Mouse (Mus musculus) frontal cortex, adult (tissue): ENCODE measurements around the gene Asb16.
A peak's percentile ranks its signal among the peaks of the same experiment; 100 is the strongest.
"Not testable (repeated sequence)": the region's sequence is repeated elsewhere in the genome, so short reads cannot be mapped to it uniquely, and the experiment has no call there.

Source experiments
- ATAC-seq: cut with Nextera tagmentation; 2 replicates; pipeline ENCODE4 v1.9.2; 2017; ENCODE audit warnings: mild to moderate bottlenecking, moderate library complexity, mixed read lengths; ENCODE audit not compliant: low TSS enrichment

The Asb16 gene

DNA sequence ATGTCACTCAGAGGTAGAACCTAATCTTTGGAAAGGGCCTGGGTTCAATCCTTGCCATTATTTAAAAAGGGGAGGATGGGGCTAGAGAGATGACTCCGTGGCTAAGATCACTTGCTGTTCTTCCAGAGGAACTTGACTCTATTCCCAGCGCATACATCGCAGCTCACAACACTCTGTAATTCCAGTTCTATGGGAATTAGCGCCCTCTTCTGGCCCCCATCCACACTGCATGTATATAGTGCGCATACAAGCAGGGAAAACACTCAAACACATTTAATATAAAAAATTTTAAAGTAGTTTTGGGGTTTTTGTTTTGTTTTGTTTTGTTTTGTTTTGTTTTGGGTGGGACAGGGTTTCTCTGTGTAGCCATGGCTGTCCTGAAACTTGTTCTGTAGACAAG is 26.7 kb upstream of the Asb16 start:
- no peak for ATAC-seq

DNA sequence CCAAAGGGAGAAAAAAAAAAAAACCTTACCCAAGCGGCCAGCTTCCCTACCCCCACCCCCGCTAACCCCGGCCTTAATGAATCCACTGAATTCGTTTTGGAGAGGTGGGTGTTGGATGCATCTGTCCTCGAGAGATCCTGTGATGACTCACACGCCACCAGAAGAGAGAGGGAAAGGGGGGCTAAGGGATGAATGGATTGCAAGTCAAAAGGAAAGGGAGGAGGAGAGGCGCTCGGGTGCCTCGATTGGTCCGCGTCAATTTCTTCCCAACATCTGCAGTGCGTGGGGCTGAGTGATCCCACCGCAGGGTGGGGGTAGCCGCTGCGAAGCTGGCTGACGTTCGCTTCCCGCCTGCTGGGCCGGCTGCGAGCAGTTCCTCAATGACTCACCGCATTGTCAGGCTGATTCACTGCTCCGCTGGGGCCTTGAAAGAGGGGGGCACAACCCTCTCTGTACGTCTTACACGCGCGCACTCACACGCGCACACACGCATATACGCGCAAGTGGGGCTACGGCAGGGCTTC is 23.6 kb upstream of the Asb16 start:
- peak; percentile 91 for ATAC-seq

DNA sequence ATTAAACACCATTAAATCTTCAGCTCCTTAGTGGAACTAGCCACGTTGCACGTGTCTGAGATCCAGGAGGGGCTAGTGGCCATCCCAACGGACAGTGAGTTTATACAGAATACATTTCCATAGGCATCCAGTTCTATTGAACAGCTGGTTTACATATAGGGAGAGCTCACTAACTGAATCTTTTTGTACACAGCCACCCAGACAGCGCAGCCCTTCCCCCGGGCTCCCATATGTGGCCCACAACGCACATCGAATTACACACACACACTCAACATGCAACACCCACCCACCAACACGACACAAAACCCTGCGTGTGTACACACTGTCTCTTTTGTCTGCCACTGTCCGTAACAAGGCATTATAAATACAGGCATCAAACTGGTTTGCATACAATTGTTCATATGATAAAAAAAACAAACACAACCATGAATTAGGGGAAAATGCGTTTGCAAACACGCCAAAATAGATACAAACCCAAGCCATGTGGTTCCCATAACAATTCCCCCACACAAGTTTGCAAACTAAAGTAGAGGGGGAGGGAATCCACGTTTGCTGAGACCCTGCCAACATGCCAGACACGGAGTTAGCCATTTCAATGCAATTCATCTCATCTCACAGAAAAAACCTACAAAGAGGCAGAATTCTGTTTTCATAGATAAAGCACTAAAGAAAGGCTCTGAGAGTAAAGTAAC is 22.8 kb upstream of the Asb16 start:
- no peak for ATAC-seq

DNA sequence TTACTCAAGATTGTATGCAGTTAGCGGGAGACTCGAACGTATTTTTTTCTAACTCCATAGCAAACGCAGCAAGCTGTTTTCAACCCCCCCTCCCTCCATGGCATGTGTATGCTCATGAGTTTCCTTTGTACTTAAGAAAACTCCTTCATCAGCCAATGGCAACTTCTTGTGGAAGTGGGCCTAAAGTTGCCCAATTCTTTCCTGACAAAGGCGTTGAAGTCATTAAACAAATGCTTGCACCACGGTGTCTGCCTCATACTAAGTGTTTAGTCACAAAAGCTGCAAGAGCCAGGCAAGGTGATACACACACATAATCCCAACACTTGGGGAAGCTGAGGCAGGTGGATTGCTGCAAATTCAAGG is 22.3 kb upstream of the Asb16 start:
- ATAC-seq = no peak

DNA sequence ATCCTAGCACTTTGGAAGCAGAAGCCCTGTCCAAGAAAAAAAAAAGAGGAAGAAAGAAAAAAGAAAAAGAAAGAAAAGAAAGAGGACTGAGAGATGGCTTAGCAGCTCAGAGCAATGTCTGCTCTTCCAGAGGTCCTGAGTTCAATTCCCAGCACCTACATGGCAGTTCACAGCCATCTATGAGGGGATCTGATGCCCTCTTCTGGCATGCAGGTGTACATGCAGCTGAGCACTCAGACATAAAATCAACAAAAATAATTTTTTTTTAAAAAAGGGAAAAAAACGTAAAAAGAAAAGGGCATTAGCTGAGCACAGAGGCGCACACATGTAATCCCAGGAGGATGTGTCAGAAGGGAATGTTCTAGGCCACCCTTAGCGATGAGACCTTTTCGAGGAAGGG is 21.7 kb upstream of the Asb16 start:
- no peak for ATAC-seq

DNA sequence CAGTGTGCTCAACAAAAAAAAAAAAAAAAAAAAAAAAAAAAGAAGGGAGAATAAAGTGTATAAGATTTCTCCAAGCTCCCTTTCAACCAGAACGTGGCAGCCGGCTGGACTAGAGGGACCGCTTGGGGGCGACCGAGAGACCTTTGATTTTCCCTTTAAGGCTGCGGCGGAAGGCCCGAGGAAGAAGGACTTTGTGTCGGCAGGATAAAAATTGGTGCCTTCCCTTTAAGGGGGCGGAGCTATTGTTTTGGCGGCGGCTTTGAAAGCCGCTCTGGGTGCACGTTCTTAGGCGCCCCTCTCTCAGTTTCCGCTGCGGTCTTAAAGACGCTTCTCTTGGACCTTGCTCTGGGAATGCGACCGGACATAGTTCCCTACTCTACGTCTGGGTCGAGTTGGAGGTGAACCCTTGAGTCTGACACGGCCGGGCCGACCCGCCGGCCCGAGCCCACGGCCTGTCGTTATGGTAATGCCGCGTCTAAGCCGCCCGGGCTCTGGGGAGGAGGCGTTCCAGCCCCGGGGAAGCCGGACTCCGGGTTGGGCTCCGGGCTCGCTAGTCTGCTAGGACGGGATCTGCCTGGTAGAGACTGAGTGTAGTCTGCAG is 19.8 kb upstream of the Asb16 start, which contains the start of gene BC030867:
Gene BC030867 (plus strand): TSS at position 253 of the 601 bp plus-strand sequence.
- peak; percentile 42; the same call in 1 of the 2 replicates for ATAC-seq

DNA sequence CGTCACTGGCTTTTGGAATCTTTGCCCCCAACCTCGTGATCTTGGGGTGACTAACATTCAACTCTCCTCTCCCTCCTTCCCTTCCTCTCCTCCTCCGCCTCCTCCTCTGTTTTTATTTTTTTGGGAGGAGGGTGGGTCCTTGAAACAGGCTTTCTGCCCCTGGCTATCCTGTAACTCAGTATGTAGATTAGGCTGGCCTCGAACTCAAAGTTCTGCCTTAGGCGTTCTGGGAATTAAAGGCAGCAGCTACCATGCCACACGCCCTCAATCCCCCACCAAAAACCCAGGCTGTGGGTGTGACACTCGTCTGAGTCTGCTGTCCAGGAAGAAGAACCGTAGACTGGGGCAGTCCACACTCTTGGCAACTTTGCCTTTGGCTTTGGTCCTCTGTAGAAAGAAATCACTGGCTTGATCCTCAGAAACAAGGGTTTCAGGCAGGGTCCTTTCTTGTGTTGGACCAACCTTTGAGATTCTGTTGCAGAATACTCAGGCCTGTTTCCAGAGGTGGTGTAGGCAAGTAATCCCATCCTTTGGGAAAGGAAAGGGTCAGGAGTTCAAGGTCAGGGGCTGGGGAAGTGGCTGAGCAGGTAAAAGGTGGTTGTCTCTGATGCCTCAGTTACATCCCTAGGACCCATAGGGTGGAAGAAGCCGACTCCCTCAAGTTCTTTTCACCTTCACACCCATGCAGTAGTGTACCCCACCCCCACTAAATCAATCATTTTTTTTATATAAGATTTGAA is 19.0 kb upstream of the Asb16 start:
- ATAC-seq = no peak

DNA sequence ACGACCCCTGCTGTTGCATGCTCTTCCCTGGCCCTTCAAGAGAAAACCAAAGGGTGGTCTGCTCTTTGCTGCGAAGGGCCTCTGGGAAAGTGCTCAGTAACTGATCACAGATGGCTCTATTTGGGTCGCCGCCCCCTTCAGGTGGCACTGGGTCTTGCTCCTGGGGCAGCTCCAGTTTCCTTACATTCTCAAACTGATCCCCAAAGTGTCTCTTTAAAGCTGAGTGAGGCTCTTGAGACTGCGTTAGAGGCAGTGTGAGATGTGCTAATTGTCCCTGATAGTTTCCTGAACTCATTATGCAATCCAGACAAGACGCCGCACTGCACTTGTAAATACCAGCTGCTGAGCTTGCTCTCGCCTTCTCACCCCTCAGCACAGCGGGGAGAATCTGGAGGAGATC is 11.0 kb upstream of the Asb16 start:
- ATAC-seq = peak; percentile 23; the same call in 1 of the 2 replicates

DNA sequence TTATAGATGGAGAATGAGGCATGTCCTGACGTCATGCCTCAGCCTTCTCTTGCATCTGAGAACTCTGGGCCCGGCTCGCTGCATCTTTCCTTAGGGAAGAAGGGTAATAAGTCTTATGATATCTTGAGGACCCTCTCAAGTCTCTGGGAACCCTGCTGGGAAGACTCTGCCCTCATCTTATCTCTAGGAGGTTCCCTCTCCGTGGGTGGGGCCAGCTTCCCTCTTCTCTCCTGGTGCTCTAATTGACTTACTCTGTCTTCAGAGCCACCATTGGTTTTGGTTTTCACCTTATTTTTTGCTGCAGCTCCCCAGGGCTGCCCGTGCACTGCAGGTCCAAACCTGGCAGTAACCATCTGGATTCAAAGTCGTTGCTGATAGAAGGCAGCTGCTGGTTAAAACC is 10.4 kb upstream of the Asb16 start:
- no peak for ATAC-seq

DNA sequence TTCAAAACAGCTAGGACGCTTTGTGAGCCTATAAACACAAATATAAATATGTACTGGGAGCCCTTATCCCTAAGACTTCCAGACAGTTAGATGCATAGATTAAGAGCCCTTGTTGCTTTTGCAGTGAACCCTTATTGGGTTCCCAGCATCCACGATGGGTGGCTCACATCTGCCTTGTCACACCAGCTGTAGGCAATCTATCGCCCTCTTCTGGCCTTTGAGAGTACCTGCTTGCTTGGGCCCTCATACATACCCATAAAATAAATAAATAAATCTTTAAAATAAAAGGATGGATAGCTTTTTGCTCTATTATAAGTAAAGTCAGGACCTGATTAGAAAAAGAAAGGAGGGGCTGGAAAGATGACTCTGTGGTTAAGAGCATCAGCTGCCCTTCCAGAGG is 10.0 kb upstream of the Asb16 start:
- no peak for ATAC-seq

DNA sequence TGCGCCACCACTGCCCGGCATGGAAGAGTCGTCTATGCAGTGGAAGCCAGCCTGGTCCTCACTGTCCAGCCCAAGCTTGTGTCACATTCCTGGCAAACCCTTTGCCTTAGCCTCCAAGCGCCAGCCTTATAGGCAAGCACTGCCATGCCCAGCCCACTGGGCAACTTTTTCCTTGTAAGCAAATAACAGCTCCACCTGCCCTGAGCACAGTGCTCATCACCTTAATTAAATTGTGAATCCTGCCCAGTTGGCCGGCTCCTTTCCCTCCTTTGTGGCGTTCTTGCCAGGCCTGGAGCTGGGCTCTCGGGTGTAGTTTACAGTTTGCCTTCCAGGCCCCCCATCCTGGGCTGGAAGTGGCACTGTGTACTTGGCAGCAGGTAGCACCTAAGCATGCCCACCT is 5.3 kb upstream of the Asb16 start:
- ATAC-seq = no peak

DNA sequence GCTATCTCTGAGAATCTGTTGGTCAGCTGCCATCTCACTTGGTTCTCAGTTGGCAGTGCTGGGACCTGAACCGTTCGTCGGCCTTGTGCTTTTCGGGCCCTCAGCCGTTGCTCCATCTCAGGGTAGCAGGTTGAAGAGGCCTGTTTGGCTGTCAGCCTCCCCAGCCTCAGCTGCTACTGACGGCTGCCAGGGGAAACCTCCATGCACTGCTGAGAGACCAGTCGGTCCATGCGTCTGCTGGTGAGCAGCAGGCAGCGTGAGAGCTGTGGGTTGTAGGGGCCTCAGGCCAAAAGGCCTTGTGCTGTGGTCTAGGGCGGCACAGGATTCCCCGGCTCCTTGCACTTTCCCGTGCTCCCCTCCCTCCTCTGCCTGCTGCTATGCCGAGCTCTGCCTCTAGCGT is 2.7 kb upstream of the Asb16 start:
- ATAC-seq = no peak

DNA sequence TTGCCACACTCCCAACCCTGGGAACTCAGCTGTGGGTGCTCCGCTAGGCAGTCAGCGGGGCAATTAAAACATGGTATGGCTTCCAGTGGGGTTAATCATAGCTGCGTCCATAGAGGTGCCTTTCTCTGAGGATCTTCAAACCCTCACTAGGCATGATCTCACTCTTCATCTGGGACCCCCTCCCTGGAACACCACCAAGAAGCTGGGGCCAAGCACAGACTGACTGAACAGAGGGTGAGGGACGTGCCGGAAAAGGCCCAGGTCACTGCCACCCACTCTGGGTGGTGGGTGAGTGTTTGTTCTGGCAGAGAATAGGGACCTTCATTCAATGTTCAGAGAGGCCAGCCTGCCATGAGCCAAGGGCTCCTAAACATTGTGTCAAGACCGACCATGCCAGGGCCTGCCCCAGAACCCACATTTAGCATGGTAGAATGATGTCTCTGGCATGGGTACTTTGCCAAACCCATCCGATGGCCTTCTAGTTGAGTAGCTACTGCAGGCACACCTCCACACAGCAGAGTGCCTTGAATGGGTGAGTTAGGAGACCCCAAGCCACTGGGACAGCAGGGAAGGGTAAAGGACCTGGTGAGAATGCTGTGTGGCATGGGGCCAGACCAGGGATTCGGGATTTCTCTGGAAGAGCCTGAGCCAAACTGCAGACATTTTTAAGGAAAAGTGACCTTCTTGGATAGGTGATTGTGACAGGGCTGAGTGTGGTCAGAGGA is 1.8 kb upstream of the Asb16 start:
- ATAC-seq = no peak

DNA sequence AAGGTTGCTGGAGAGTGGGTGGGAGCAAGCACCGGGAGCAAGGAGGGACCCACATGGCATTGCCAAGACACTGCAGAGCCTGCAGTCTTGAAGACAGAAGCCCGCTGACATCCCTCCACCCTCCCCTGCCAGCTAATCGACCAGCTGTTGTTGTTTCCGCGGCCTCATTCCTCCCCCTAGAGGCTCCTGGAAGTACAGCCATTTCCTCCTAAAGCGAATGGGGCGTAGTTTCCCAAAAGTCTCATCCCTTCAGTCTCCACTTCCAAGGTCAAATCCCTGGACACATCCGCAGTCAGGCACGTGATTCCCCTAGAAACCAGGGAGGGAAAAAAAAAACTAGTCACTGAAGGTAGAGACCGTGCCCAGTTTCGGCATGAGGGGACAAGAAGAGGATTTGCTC is 1.1 kb upstream of the Asb16 start:
- ATAC-seq = peak; percentile 91

DNA sequence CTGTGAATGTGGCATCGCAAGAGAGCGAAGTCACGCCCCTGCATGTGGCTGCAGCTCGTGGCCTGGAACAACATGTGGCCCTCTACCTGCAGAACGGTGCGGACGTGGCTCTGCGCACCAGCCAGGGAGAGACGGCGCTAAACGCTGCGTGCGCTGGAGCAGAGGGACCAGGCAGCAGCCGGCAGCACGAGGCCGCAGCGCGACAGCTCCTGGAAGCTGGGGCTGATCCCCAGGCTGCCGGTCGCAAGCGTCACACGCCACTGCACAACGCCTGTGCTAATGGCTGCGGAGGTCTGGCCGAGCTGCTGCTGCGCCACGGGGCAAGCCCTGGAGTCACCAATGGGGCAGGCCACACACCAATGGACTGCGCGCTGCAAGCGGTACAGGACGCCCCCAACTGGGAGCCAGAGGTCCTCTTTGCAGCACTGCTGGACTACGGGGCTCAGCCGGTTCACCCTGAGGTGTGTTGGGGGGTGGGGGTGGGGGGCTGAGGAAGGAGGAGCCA is 7.9 kb downstream of the Asb16 start:
- ATAC-seq = peak; percentile 52; the same call in 1 of the 2 replicates

DNA sequence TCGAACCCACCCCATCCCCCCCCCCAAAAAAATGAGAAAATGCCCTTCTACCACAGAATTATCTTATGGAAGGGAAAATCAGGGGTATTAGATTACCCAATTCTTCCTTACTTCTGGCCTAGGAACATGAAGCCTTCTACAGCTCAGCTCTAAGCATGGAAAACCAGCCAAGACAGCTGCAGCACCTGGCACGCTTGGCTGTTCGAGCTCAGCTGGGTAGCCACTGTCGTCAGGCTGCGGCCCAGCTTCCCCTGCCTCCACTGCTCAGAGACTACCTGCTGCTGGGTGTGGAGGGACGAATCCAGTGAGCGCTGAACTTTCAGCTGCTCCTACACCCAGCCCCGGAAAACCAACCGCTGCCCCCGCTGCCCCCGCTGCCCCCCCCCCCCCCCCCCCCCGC is 9.2 kb downstream of the Asb16 start:
- ATAC-seq = no peak

DNA sequence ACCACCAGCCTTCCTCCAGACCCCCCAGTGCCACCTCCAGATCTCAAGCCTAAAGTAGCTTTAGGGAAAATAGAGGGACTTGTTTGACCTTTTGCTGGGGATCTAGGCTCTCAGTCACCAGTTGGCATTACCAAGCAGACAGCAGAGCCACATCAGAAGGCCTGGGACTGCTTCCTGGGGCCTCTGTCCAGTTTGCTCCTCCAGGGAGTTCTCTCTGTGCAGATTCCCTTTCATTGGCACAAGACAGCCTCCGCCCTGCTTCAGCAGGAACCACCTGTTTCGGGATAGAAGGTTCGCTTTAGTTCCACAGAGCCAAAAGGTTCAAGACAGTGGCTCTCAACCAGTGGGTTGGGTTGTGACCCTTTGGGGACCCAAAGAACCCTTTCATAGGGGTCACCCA is 11.1 kb downstream of the Asb16 start:
- no peak for ATAC-seq

DNA sequence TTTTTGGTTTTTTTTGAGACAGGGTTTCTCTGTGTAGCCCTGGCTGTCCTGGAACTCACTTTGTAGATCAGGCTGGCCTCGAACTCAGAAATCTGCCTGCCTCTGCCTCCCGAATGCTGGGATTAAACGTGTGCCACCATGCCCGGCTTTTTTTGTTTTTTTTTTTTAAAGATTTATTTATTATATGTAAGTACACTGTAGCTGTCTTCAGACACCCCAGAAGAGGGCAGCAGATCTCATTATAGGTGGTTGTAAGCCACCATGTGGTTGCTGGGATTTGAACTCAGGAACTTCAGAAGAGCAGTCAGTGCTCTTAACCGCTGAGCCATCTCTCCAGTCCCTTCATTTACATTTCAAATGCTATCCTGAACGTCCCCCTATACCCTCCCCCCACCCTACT is 11.7 kb downstream of the Asb16 start:
- ATAC-seq = not testable (repeated sequence)

DNA sequence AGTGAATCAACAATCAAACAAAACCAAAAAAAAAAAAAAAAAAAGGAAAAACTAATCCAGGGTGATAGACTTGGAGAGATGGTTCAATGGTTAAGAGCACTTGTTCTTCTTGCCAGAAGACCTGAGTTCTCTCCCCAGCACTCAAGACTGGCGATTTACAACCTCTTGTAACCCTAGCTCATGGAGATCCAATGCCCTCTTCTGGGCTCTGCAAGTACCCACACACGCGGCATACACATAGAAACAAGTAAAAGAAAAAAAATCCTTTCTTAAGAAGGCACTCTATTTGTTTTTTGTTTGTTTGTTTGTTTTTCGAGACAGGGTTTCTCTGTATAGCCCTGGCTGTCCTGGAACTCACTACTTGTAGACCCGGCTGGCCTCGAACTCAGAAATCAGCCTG is 15.4 kb downstream of the Asb16 start:
- ATAC-seq = no peak

DNA sequence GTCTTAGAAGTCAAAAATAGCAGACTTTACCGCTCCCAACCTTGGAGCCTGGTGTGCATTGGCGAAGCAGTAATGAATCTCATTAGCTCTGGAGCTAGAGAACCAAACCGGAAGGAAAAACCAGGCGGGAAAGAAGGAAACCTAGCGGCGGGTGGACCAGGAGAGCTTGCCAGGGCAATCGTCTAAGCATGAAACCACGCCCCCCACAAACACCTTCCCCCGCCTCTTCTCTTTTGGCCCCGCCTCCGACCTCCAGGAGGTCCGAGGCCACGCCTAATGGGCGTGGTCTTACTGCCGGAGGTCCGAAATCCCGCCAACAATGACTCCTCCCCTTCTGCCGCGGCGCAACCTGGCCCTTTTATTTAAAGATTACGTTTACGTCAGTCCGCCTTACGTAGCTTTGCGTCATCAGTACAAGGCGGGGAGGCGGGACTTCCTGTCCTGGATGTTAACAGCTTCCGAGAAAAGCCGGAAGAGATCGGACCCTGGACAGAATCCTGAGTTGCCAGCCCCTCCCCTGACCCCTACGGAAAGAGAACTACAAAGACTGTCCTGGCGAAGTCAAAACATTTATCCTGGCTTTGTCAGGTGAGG is 16.1 kb downstream of the Asb16 start, which contains the start of gene Tmub2:
Gene Tmub2 (plus strand): TSS at position 431 of the 594 bp plus-strand sequence.
- ATAC-seq = peak; percentile 89

DNA sequence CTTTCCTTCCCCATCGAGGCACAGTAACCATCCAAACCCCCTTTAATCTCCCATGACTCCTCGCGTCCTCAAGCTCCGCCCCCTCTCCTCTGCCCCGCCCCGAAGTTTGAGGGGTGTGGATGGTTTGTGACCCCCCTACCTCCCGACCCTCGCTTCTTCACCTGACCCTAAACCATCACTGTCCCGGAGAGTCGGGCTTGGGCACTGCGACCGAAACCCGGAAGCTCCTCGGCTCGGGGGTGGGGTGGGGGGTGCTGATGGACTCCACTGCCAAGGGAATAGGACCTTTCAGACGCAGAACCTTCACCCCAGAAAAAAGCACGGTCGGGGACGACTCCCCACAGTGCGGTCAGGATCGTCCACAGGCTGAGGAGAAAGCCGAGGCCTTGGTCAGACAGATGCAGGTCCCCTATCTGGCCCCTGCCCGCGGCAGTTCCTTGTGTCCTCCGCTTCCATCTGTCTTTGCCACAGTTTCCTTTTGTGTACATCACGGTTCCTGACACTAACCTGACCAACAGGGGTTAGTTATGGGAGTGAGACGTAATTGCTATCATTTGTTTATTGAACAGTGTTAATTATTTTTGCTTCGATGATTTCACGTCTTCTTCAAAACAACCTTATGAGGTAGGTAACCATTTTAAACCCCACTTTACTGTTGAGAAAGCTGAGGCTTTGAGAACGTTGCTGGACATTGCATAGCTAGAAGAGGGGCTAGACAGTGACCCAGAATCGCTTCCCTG is 16.7 kb downstream of the Asb16 start:
- ATAC-seq = peak; percentile 35
